21 mouse cellular contexts compared by ENCODE assay signal in the genomic region with DNA sequence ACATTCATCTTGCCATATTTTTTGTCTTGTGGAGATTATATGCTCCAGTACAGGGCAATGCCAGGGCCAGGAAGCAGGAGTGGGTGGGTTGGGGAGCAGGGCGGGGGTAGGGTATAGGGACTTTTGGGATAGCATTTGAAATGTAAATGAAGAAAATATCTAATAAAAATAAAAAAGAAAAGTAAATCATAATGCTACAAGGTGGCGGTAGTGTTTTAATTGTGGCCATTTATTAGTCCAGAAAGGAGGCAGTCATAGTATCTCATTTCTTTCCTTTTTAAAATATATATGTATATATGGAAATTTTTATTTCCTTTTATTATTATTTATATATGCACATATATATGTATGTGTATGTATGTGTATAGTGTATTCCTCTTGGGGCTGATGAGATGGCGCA.
DNase-seq lines count a peak whose midpoint lies in the region; ATAC-seq and TF ChIP-seq lines count a peak whose summit lies in the region.
"Had no signal": no experiment of that assay in that cellular context is flagged by ENCODE, and none has a peak within 500 bp of the region (broad histone marks: within the 10 kb centered on the region; RNA-seq: fewer than 3 reads in every experiment).

No protein-coding gene starts in this region.

- POLR2A ChIA-PET in Patski (lab: Charles Lee), result no interaction called here

- in situ Hi-C loops in Patski (cut with MboI; ENCODE audit: low pct_unique_long_range_greater_than_20kb), result loop anchor here (25.0 kb wide), 1 partner anchor 207 kb away; no protein-coding TSS in a partner anchor

- ATAC-seq in Patski, result no peak
- ATAC-seq: activated CD4-positive, CD25-positive, alpha-beta regulatory T cell, adult 4 months; forebrain, embryonic 13.5 days; forebrain, embryonic 15.5 days; forebrain, postnatal 0 days had no signal

- H3K27ac ChIP-seq in gastrocnemius, adult 2 months, result no peak overlapping the region
- H3K27ac ChIP-seq in layer of hippocampus, adult 2 months, result no peak overlapping the region
- H3K27ac ChIP-seq: embryonic facial prominence, embryonic 10.5 days; embryonic facial prominence, embryonic 12.5 days; forebrain, embryonic 13.5 days; forebrain, embryonic 15.5 days had no signal

- CTCF ChIA-PET in Patski (lab: Charles Lee), result interaction anchor here (2.3 kb wide), 1 partner anchor 139 kb away, joined by 16 read pairs; no protein-coding TSS in a partner anchor

- no peaks in the 10 kb centered on the region for H3K27me3 ChIP-seq in E14TG2a.4 (ENCODE audit: insufficient read depth, low read length)
- H3K27me3 ChIP-seq in Patski, result no peaks in the 10 kb centered on the region
- H3K27me3 ChIP-seq: CH12.LX; embryonic facial prominence, embryonic 12.5 days; forebrain, embryonic 13.5 days; forebrain, embryonic 15.5 days had no signal

- no peak overlapping the region for H3K4me3 ChIP-seq in gastrocnemius, adult 2 months
- no peak overlapping the region for H3K4me3 ChIP-seq in layer of hippocampus, adult 2 months
- H3K4me3 ChIP-seq in E14TG2a.4 (replicated peaks; ENCODE audit: low read length), result no peak overlapping the region
- H3K4me3 ChIP-seq: embryonic facial prominence, embryonic 10.5 days; embryonic facial prominence, embryonic 12.5 days; forebrain, embryonic 13.5 days; forebrain, embryonic 15.5 days had no signal

- peak; percentile 30; the same call in 1 of the 2 replicates for TF ChIP-seq CTCF in gastrocnemius, adult 2 months (IDR thresholded peaks at IDR 0.05)
- TF ChIP-seq CTCF in layer of hippocampus, adult 2 months (conservative IDR thresholded peaks at IDR 0.05), result peak; percentile 67
- peak; percentile 13; the same call in 1 of the 2 replicates for TF ChIP-seq CTCF in E14TG2a.4 (conservative IDR thresholded peaks at IDR 0.05; ENCODE audit: low read length)
- TF ChIP-seq CTCF in Patski (IDR thresholded peaks at IDR 0.05), result peak; percentile 44

- intact Hi-C loops in gastrocnemius, adult 2 months (cut with DNase I), result no loop called here

- H3K36me3 ChIP-seq in E14TG2a.4 (ENCODE audit: insufficient read depth, low read length), result no peaks in the 10 kb centered on the region
- H3K36me3 ChIP-seq: embryonic facial prominence, embryonic 10.5 days; embryonic facial prominence, embryonic 12.5 days had no signal

- DNase-seq in gastrocnemius, adult 2 months, result no peak
- no peak for DNase-seq in gastrocnemius, postnatal 10 days
- DNase-seq in layer of hippocampus, adult 2 months (ENCODE audit: low spot score in 2 of 2), result no peak
- no peak for DNase-seq in layer of hippocampus, adult 9-10 months (ENCODE audit: low spot score)
- DNase-seq in Patski (ENCODE audit: low read depth, low spot score), result no peak
- no peak for DNase-seq in retina, postnatal 1 day
- DNase-seq: adrenal gland, adult 8-10 months; adrenal gland, postnatal 14 days; adrenal gland, postnatal 36 days; cerebellum, adult 11-12 months; cerebellum, adult 2 months; cerebellum, adult 9-11 months; cerebellum, postnatal 25 days; forebrain, postnatal 0 days had no signal

- no peaks in the 10 kb centered on the region for H3K4me1 ChIP-seq in E14TG2a.4 (replicated peaks; ENCODE audit: low read depth, low read length)
- H3K4me1 ChIP-seq: embryonic facial prominence, embryonic 10.5 days; embryonic facial prominence, embryonic 12.5 days; forebrain, embryonic 13.5 days; forebrain, embryonic 15.5 days had no signal

- H3K9me3 ChIP-seq in E14TG2a.4 (ENCODE audit: low read length), result no peaks in the 10 kb centered on the region
- H3K9me3 ChIP-seq: embryonic facial prominence, embryonic 10.5 days; embryonic facial prominence, embryonic 12.5 days; forebrain, embryonic 13.5 days; forebrain, embryonic 15.5 days had no signal

Comparison
In these comparisons a context has a peak if more than half of its experiments do, and no peak if none do; other contexts are left out.
1. CTCF ChIP-seq: peak in every context shown above with its lines; median percentile 67 in layer of hippocampus, adult 2 months; 44 in Patski; 30 in gastrocnemius, adult 2 months; 13 in E14TG2a.4.